ENCODE assay signal across 8 mouse cellular contexts in genomic region chr5:114775056-114775979, GRCm38 (mm10). TPM values are rescaled to one million over a fixed set of nuclear protein-coding genes. Genes with fewer than 3 reads are reported as not detected.
DNase-seq lines count a peak whose midpoint lies in the region; ATAC-seq lines count a peak whose summit lies in the region.

Gene Git2, minus strand, starts transcription at chr5:114775517.

- H3K27me3 ChIP-seq in neural tube, embryonic 12.5 days (replicated peaks) = no peaks in the 10 kb centered on the region

- WGBS in neural tube, embryonic 12.5 days = under 1% methylated on average over 53 of the region's 63 CpGs

- no peaks in the 10 kb centered on the region for H3K9me3 ChIP-seq in neural tube, embryonic 12.5 days

- peak; percentile 58 for DNase-seq in 416B (ENCODE audit: low read depth)
- peak; percentile 41 for DNase-seq in CD4-positive, CD25-positive, alpha-beta regulatory T cell, adult 2 months (ENCODE audit: low read depth, low spot score)
- no peak for DNase-seq in gastrocnemius, postnatal 4 days (ENCODE audit: low spot score in 2 of 2)
- peak; percentile 32 for DNase-seq in liver
- no peak for DNase-seq in cerebellum, postnatal 4 days (ENCODE audit: low spot score in 2 of 2)

- H3K27ac ChIP-seq in neural tube, embryonic 12.5 days = peak within 1 kb of the TSS; percentile 76

- peak within 1 kb of the TSS; percentile 100 for H3K4me3 ChIP-seq in neural tube, embryonic 12.5 days

- no peaks in the 10 kb centered on the region for H3K36me3 ChIP-seq in neural tube, embryonic 12.5 days

- peak within 1 kb of the TSS; percentile 97 for H3K9ac ChIP-seq in neural tube, embryonic 12.5 days

- peak within 1 kb of the TSS; percentile 93 for H3K4me2 ChIP-seq in neural tube, embryonic 12.5 days (replicated peaks)

- peaks cover 45% of the 10 kb centered on the region for H3K4me1 ChIP-seq in neural tube, embryonic 12.5 days

- no peak for ATAC-seq in common myeloid progenitor, adult 5-6 weeks (replicated peaks; ENCODE audit: low read depth, poor library complexity, severe bottlenecking)
- no peak for ATAC-seq in inflammation-experienced regulatory T-cells, adult 6 months
- no peak for ATAC-seq in neural tube, embryonic 12.5 days (ENCODE audit: low FRiP score, low read depth)

RNA-seq across cellular contexts. Expression of gene Git2, which starts in this region (rescaled TPM):
- total RNA-seq in common myeloid progenitor, adult 5-6 weeks (2017) = 80.9 and 86.3 TPM in 2 replicates
- total RNA-seq in gastrocnemius, postnatal 4 days (2021) = 10 to 100 TPM; 37.6 to 50.1 TPM
- 100 to 1,000 TPM; 115 to 202 (median 146) TPM for polyA plus RNA-seq in inflammation-experienced regulatory T-cells, adult 6 months (2017; shearing (Covaris generic))
- 53.9 and 57.2 TPM in 2 replicates for polyA plus RNA-seq in neural tube, embryonic 12.5 days (2016; fragmentation: Nextera tagmentation; extraction: Ambion mirVana)

Comparison
In these comparisons a context has a peak if more than half of its experiments do, and no peak if none do; other contexts are left out.
1. DNase-seq: peak in 416B (single experiment), CD4-positive, CD25-positive, alpha-beta regulatory T cell, adult 2 months (single experiment) and liver (single experiment); none in gastrocnemius, postnatal 4 days (0 of 2) and cerebellum, postnatal 4 days (0 of 2).